Mouse (Mus musculus) bone marrow, adult 2 months (tissue): ENCODE results near the gene Taar7d. TPM values are rescaled to one million over a fixed set of nuclear protein-coding genes. Genes with fewer than 3 reads are reported as not detected.
"Not testable (repeated sequence)": the region's sequence is repeated elsewhere in the genome, so short reads cannot be mapped to it uniquely, and the experiment has no call there.

Source experiments
- H3K27ac ChIP-seq: fragments of 200-500 bp; 2 replicates; pipeline ENCODE4 v1.5.1; 2012; ENCODE audit warnings: low read depth, mild to moderate bottlenecking, control low read depth, inconsistent platforms, low read length; ENCODE audit not compliant: control insufficient read depth, poor library complexity, insufficient read depth
- H3K4me1 ChIP-seq: fragments of 200-500 bp; 2 replicates; pipeline ENCODE4 v1.6.1; 2011; ENCODE audit warnings: low read length; ENCODE audit not compliant: control insufficient read depth, insufficient read depth
- H3K4me3 ChIP-seq: fragments of 200-500 bp; replicated peaks from 2 replicates; pipeline ENCODE3; 2011; ENCODE audit warnings: mild to moderate bottlenecking, low read depth, low read length, control low read depth; ENCODE audit not compliant: control insufficient read depth
- CTCF ChIP-seq: fragments of 200-500 bp; IDR thresholded peaks from 2 replicates; pipeline ENCODE4 v1.5.1; 2011; ENCODE audit warnings: low read length, control low read depth; ENCODE audit not compliant: control insufficient read depth, insufficient read depth
- POLR2A ChIP-seq: fragments of 200-500 bp; IDR thresholded peaks from 2 replicates; pipeline ENCODE4 v1.6.1; 2011; ENCODE audit warnings: low read depth, mild to moderate bottlenecking, control low read depth, low read length, borderline replicate concordance; ENCODE audit not compliant: control insufficient read depth
- WGBS: fragments of 180-500 bp; shearing (Covaris S2); methylation state at CpG from one replicate; pipeline ENCODE4 v1.1.7; 2018; 5-methylcytosine and 5-hydroxymethylcytosine counted together
- polyA plus RNA-seq: library from polyadenylated mRNA; stranded (reverse); fragments of >200 nt; gene quantifications from 2 replicates; pipeline ENCODE4 v1.2.4, GENCODE M21; 2011; ENCODE audit warnings: low replicate concordance; ENCODE audit not compliant: missing spikeins, insufficient read depth, insufficient read length

Taar7d gene
- polyA plus RNA-seq, 1 experiment: not detected

GRCm38 (mm10) chr10:24007034-24007433 is 20.0 kb upstream of the Taar7d start:
- TF ChIP-seq POLR2A (no peak), CTCF (no peak)
- no peaks in the 10 kb centered on the region for H3K4me1 ChIP-seq
- no peak overlapping the region for H3K27ac ChIP-seq
- WGBS: 53% methylated on average over 2 of the region's 2 CpGs
- H3K4me3 ChIP-seq: no peak overlapping the region

- no peak overlapping the region for H3K4me3 ChIP-seq
- 68% methylated on average over 1 of the region's 1 CpGs for WGBS
- H3K27ac ChIP-seq: no peak overlapping the region
- H3K4me1 ChIP-seq: no peaks in the 10 kb centered on the region
- TF ChIP-seq POLR2A: no peak
- TF ChIP-seq CTCF: no peak
These were observed 18.9 kb upstream of the Taar7d start for GRCm38 (mm10) chr10:24008143-24008542.

- no peak for TF ChIP-seq CTCF
- no peak for TF ChIP-seq POLR2A
- Histone ChIP-seq H3K4me3 (no peak overlapping the region), H3K27ac (no peak overlapping the region), H3K4me1 (no peaks in the 10 kb centered on the region)
These were observed 4.3 kb downstream of the Taar7d start for GRCm38 (mm10) chr10:24031347-24031746.

DNA sequence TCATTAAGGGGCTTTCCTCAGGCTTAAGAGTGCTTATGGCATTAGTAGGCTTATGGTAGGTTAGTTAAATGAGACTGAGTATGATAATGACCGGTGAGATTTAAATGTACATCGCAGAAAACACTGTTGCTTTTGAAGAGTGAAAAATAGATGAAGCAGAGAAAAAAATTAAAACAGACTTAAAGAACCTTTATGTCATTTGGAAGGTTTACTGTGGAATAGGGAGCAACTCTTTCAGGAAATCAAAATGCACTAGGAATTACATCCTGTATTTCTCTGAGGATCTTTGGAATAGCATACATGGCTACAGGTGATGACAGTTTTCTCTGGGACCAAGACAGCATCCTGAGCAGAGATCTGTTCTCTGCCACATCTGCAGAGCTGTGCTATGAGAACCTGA is 10.3 kb downstream of the Taar7d start, which contains the start of gene Taar7e:
Gene Taar7e (plus strand): TSS at position 301 of the 400 bp plus-strand sequence.
- no peaks in the 10 kb centered on the region for H3K4me1 ChIP-seq
- 83% methylated on average over 2 of the region's 2 CpGs for WGBS
- no peak for TF ChIP-seq POLR2A
- TF ChIP-seq CTCF: no peak
- H3K4me3 ChIP-seq: no peak within 1 kb of the TSS
- no peak within 1 kb of the TSS; the same call in 1 of the 2 replicates for H3K27ac ChIP-seq

DNA sequence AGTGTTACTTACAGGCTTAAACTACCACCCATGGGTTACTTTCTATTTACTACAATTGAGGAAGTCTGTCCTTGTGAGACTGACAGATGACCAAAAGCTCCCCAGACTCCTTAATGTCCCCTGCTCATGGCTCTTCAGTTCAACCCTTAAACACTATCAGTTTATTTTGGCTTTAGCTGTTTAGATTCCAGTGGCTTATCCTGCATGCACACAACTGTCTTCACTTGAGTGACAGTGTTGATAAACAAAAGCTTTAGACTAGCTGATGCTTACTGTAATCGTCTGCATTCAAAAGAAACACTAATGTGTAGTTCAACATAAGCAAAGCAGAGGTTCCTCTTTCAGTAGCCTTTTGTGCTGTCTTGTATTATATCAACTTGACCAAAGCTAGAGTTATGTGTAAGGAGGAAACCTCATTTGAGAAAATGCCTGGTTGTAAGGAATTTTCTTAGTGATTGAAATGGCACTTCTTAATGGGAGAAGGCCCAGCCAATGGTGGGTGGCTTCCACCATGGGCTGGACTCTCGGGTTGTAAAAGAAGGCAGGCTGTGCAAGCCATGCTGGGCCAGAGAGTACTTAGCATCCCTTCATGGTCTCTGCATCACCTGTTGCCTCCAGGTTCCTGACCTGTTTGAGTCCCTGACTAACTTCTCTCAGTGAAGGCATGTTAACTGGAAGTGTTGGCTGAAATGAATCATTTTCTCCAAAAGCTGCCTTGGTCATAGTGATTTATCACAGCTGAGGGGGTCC is 13.3 kb downstream of the Taar7d start:
- TF ChIP-seq POLR2A: no peak
- no peak for TF ChIP-seq CTCF
- Histone ChIP-seq H3K4me1 (no peaks in the 10 kb centered on the region), H3K4me3 (no peak overlapping the region), H3K27ac (no peak overlapping the region)
- WGBS: 66% methylated on average over 2 of the region's 2 CpGs

DNA sequence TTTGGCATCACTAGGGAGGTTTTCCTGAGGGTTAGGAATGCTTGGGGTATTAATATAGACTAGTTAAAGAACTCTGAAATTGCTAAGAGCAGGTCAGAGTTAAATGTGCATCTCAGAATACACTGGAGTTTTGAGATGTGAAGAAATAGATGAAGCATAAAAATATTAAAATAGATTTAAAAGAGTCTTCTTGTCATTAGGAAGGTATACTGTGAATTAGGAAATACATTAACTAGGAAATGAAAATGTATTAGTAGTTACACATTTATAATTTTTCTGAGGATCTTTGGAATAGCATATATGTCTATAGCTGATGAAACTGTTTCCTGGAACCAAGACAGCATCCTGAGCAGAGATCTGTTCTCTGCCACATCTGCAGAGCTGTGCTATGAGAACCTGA is 22.2 kb downstream of the Taar7d start, which contains the start of gene Taar7f:
Gene Taar7f (plus strand): TSS at position 301 of the 400 bp plus-strand sequence.
- Histone ChIP-seq H3K27ac (no peak within 1 kb of the TSS), H3K4me3 (no peak within 1 kb of the TSS), H3K4me1 (no peaks in the 10 kb centered on the region)
- no peak for TF ChIP-seq POLR2A
- no peak for TF ChIP-seq CTCF

- TF ChIP-seq CTCF (no peak), POLR2A (no peak)
- WGBS: 66% methylated on average over 5 of the region's 5 CpGs
- Histone ChIP-seq H3K27ac (no peak overlapping the region), H3K4me1 (no peaks in the 10 kb centered on the region), H3K4me3 (no peak overlapping the region)
These were observed 25.0 kb downstream of the Taar7d start for GRCm38 (mm10) chr10:24052039-24052438.

DNA sequence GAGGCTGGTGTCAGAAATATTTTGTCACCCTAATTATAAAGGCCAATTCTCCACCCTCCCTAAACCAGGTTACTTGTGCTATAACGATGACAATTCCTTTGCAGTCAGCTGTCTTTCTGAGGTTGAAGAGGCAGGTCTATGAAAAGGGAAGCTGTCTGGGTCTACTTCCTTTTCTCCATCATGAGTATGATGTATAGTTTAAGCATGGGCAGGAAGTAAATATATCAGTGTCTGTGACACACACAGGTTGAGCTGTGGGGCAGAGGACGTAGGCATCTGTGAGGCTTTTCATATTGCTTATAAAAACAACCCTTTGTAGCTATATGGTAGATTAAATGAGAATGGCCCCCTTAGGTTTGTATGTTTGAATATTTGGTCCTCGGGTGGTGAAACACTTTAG is 32.0 kb downstream of the Taar7d start:
- Histone ChIP-seq H3K27ac (no peak overlapping the region), H3K4me3 (no peak overlapping the region), H3K4me1 (no peaks in the 10 kb centered on the region)
- WGBS: 28% methylated on average over 3 of the region's 3 CpGs
- TF ChIP-seq POLR2A: no peak
- TF ChIP-seq CTCF: no peak

- not testable (repeated sequence) for H3K4me1 ChIP-seq, H3K4me3 ChIP-seq, H3K27ac ChIP-seq
- WGBS: 45% methylated on average over 2 of the region's 2 CpGs
These were observed 47.7 kb downstream of the Taar7d start for GRCm38 (mm10) chr10:24074751-24075150.

DNA sequence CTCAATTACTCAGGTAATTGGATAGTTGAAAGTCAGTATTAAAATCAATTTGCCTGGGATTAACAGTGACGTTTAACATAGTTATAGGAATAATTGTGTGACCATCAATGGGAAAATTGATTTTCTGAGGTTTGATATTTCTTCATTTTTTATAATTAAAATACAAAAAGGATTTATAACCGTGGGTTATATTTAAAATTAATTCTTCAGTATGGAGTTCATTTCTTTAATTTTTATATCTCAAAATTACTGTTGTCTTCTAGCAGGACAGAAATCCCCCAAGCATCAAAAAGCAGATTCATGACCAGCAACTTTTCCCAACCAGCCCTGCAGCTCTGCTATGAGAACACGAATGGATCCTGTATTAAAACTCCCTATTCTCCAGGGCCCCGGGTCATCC is 49.2 kb downstream of the Taar7d start, which contains the start of gene Taar8a:
Gene Taar8a (plus strand): TSS at position 301 of the 400 bp plus-strand sequence.
- WGBS: 77% methylated on average over 2 of the region's 4 CpGs
- H3K4me3 ChIP-seq, H3K27ac ChIP-seq, H3K4me1 ChIP-seq: not testable (repeated sequence)
